Mouse (Mus musculus) ES-E14 (cell line): ENCODE data around the gene Lhpp. TPM values are rescaled to one million over a fixed set of nuclear protein-coding genes. Genes with fewer than 3 reads are reported as not detected.
"Not testable (repeated sequence)": the region's sequence is repeated elsewhere in the genome, so short reads cannot be mapped to it uniquely, and the experiment has no call there.

Experiments
- DNase-seq: peaks from one replicate; pipeline ENCODE4 v3.0.0-alpha.2; 2013; ENCODE audit warnings: low read depth, low spot score
- H3K27ac ChIP-seq: 2 replicates; pipeline ENCODE4 v1.5.1; 2012; ENCODE audit warnings: low read depth, mild to moderate bottlenecking, low read length, moderate library complexity, mixed read lengths; ENCODE audit not compliant: poor library complexity, insufficient read depth, severe bottlenecking
- H3K36me3 ChIP-seq: 2 replicates; pipeline ENCODE4 v1.6.1; 2012; ENCODE audit warnings: mild to moderate bottlenecking, low read length, moderate library complexity, mixed read lengths; ENCODE audit not compliant: control insufficient read depth, poor library complexity, insufficient read depth, severe bottlenecking
- H3K4me1 ChIP-seq, 2 experiments: fragments of 150-350 bp in 1 of 2; sonication (generic) in 1 of 2; 2 replicates each; pipeline ENCODE4 v1.6.1; 2012; ENCODE audit warnings: low read length in 2 of 2, mild to moderate bottlenecking in 1 of 2, mixed read lengths in 1 of 2; ENCODE audit not compliant: control insufficient read depth in 2 of 2, insufficient read depth in 2 of 2, poor library complexity in 1 of 2
- H3K4me3 ChIP-seq, 2 experiments: fragments of 150-350 bp in 1 of 2; sonication (generic) in 1 of 2; 2 replicates each; pipeline ENCODE4 v1.5.1; 2012; ENCODE audit warnings: low read length in 2 of 2, low read depth in 1 of 2, mild to moderate bottlenecking in 1 of 2, mixed read lengths in 1 of 2; ENCODE audit not compliant: insufficient read depth in 1 of 2, poor library complexity in 1 of 2, severe bottlenecking in 1 of 2
- H3K9ac ChIP-seq: 2 replicates; pipeline ENCODE4 v1.6.1; 2012; ENCODE audit warnings: low read depth, mild to moderate bottlenecking, low read length, mixed read lengths; ENCODE audit not compliant: poor library complexity, insufficient read depth, severe bottlenecking
- H3K9me3 ChIP-seq: fragments of 150-350 bp; sonication (generic); 2 replicates; pipeline ENCODE4 v1.6.1; 2012; ENCODE audit warnings: low read depth, mild to moderate bottlenecking, low read length; ENCODE audit not compliant: control insufficient read depth, insufficient read depth
- CHD2 ChIP-seq: IDR thresholded peaks from 2 replicates; pipeline ENCODE4 v1.6.1; 2014; ENCODE audit warnings: mild to moderate bottlenecking, low read depth, low read length, inconsistent platforms
- HCFC1 ChIP-seq: IDR thresholded peaks from 2 replicates; pipeline ENCODE4 v1.6.1; 2012; ENCODE audit warnings: low read length, inconsistent platforms, borderline replicate concordance; ENCODE audit not compliant: insufficient read depth
- MAFK ChIP-seq: IDR thresholded peaks from 2 replicates; pipeline ENCODE4 v1.6.1; 2014; ENCODE audit warnings: mild to moderate bottlenecking, low read depth, low read length, inconsistent platforms; ENCODE audit not compliant: insufficient read depth
- ZC3H11A ChIP-seq: IDR thresholded peaks from 2 replicates; pipeline ENCODE4 v1.6.1; 2012; ENCODE audit warnings: low read depth, mild to moderate bottlenecking, inconsistent platforms, low read length, borderline replicate concordance
- ZNF384 ChIP-seq: IDR thresholded peaks from 2 replicates; pipeline ENCODE4 v1.6.1; 2012; ENCODE audit warnings: low read depth, low read length, inconsistent platforms
- in situ Hi-C, 2 experiments: fragments of 600-800 bp; cut with MboI; formaldehyde crosslinking; loops; one replicate each; pipeline ENCODE4 v1.15.1; 2025; ENCODE audit warnings: low sequenced_read_pairs in 2 of 2, inconsistent platforms in 1 of 2; ENCODE audit not compliant: unreplicated experiment in 2 of 2
- total RNA-seq: library from RNA; depleted of rRNA; stranded (reverse); fragments of 300-350 nt; gene quantifications from 2 replicates; pipeline ENCODE4 v1.2.3, GENCODE M21; 2012

Lhpp gene
- total RNA-seq, 1 experiment = 11.9 TPM

GRCm38 (mm10) chr7:132657371-132658057 is 47.1 kb downstream of the Lhpp start:
- Histone ChIP-seq H3K27ac (no peak overlapping the region), H3K36me3 (no peaks in the 10 kb centered on the region), H3K4me1 (peaks cover 0 to 23% of the 10 kb centered on the region in 2 experiments; a peak in 1 of 4 replicates), H3K9me3 (no peaks in the 10 kb centered on the region), H3K4me3 (no peak overlapping the region), H3K9ac (no peak overlapping the region)
- no peak for DNase-seq
- TF ChIP-seq MAFK (no peak), ZC3H11A (no peak), HCFC1 (no peak), CHD2 (no peak), ZNF384 (no peak)
- in situ Hi-C loops = loop anchor here in 1 of 2 experiments (25.0 kb wide), 1 partner anchor 230 kb away; no protein-coding TSS in a partner anchor

- H3K4me3 ChIP-seq = no peak overlapping the region
- in situ Hi-C loops = loop anchor here in 1 of 2 experiments (25.0 kb wide), 1 partner anchor 229 kb away; no protein-coding TSS in a partner anchor
- no peak for TF ChIP-seq ZC3H11A
- TF ChIP-seq ZNF384 = no peak
- TF ChIP-seq MAFK = no peak
- no peak for TF ChIP-seq CHD2
- no peak for TF ChIP-seq HCFC1
- H3K4me1 ChIP-seq = peaks cover 0 to 23% of the 10 kb centered on the region in 2 experiments; a peak in 1 of 4 replicates
- no peak overlapping the region for H3K27ac ChIP-seq
- no peaks in the 10 kb centered on the region for H3K36me3 ChIP-seq
- no peak for DNase-seq
- no peak overlapping the region for H3K9ac ChIP-seq
- H3K9me3 ChIP-seq = no peaks in the 10 kb centered on the region
These were observed 47.6 kb downstream of the Lhpp start for GRCm38 (mm10) chr7:132658058-132658450.

- H3K9ac ChIP-seq = no peak overlapping the region
- no peak for DNase-seq
- H3K27ac ChIP-seq = no peak overlapping the region; the same call in 1 of the 2 replicates
- H3K9me3 ChIP-seq = no peaks in the 10 kb centered on the region
- no peak overlapping the region for H3K4me3 ChIP-seq
- TF ChIP-seq HCFC1 (no peak), ZC3H11A (no peak), MAFK (no peak), CHD2 (no peak), ZNF384 (no peak)
- in situ Hi-C loops = loop anchor here in 1 of 2 experiments (25.0 kb wide), 1 partner anchor 229 kb away; no protein-coding TSS in a partner anchor
- H3K4me1 ChIP-seq = peaks cover 0 to 23% of the 10 kb centered on the region in 2 experiments; a peak in 1 of 4 replicates
- no peaks in the 10 kb centered on the region for H3K36me3 ChIP-seq
These were observed 48.2 kb downstream of the Lhpp start for GRCm38 (mm10) chr7:132658688-132659087.

DNA sequence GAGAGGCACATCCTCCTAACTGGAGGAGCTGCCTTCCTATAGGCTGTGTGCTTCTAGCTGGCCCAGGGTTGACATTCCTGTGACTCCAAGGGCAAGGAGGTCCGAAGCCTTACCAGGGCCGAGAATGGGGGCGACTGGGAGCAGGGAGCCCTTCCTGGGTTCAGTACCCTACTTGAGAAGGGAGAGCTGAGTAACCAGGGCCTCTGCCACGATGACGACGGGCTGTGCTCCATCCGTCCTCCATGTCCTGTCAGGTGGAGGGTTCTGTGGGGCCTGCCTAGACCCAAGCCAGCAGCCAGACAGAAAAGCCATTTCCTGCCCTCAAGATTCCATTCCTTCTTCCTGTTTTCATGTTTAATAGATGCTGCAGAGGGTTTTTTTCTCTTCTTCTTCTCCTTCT is 49.2 kb downstream of the Lhpp start:
- Histone ChIP-seq H3K4me1 (peaks cover 0 to 23% of the 10 kb centered on the region in 2 experiments; a peak in 1 of 4 replicates), H3K9me3 (no peaks in the 10 kb centered on the region), H3K4me3 (no peak overlapping the region), H3K27ac (no peak overlapping the region; the same call in 1 of the 2 replicates), H3K36me3 (no peaks in the 10 kb centered on the region), H3K9ac (no peak overlapping the region)
- DNase-seq = no peak
- in situ Hi-C loops = loop anchor here in 1 of 2 experiments (25.0 kb wide), 1 partner anchor 228 kb away; no protein-coding TSS in a partner anchor
- TF ChIP-seq ZNF384 (no peak), MAFK (no peak), HCFC1 (no peak), CHD2 (no peak), ZC3H11A (no peak)

- H3K36me3 ChIP-seq, H3K9ac ChIP-seq, DNase-seq, H3K9me3 ChIP-seq, H3K27ac ChIP-seq, H3K4me3 ChIP-seq: not testable (repeated sequence)
- in situ Hi-C loops = loop anchor here in 1 of 2 experiments (25.0 kb wide), 1 partner anchor 224 kb away; no protein-coding TSS in a partner anchor
- peaks cover 0 to 13% of the 10 kb centered on the region in 2 experiments; a peak in 1 of 4 replicates for H3K4me1 ChIP-seq
These were observed 52.4 kb downstream of the Lhpp start for GRCm38 (mm10) chr7:132662831-132663230.
